9 mouse cellular contexts compared by ENCODE assay signal in genomic region chr8:125203016-125203415, GRCm38 (mm10).
"Had no signal": no experiment of that assay in that cellular context is flagged by ENCODE, and none has a peak within 500 bp of the region (broad histone marks: within the 10 kb centered on the region; RNA-seq: fewer than 3 reads in every experiment).

No protein-coding gene starts in this region.

- H3K4me2 ChIP-seq: intestine, embryonic 15.5 days; limb, embryonic 13.5 days; midbrain, embryonic 13.5 days had no signal

- DNase-seq: layer of hippocampus, adult 9-11 months; lung, adult 18-20 months; thymus, adult 18-20 months; thymus, postnatal 14 days had no signal

- H3K27me3 ChIP-seq: intestine, embryonic 15.5 days had no signal

- H3K9ac ChIP-seq: intestine, embryonic 15.5 days; limb, embryonic 13.5 days; liver, embryonic 14.5 days; midbrain, embryonic 13.5 days had no signal

- H3K4me3 ChIP-seq: intestine, embryonic 15.5 days; limb, embryonic 13.5 days; midbrain, embryonic 13.5 days had no signal

- H3K9me3 ChIP-seq: intestine, embryonic 15.5 days; limb, embryonic 13.5 days; midbrain, embryonic 13.5 days had no signal

- ATAC-seq: intestine, embryonic 15.5 days; midbrain, embryonic 13.5 days had no signal

- H3K36me3 ChIP-seq: intestine, embryonic 15.5 days; limb, embryonic 13.5 days; midbrain, embryonic 13.5 days had no signal

- H3K27ac ChIP-seq: intestine, embryonic 15.5 days; kidney, postnatal 0 days; limb, embryonic 13.5 days; liver, embryonic 14.5 days; midbrain, embryonic 13.5 days had no signal
